Mouse (Mus musculus) erythroblast, embryonic 14.5 days (primary cell): ENCODE measurements at regions not wholly inside any gene's neighbourhood (a gene's known extent, or its start where the extent isn't known, plus 50 kb on each side); places are given as distances from the start of the nearest gene placed in this dataset.
A peak's percentile ranks its signal among the peaks of the same experiment; 100 is the strongest.
"Not testable (repeated sequence)": the region's sequence is repeated elsewhere in the genome, so short reads cannot be mapped to it uniquely, and the experiment has no call there.

Source experiments
- H3K27me3 ChIP-seq: 2 replicates; pipeline ENCODE4 v1.6.1; 2012; ENCODE audit warnings: inconsistent platforms; ENCODE audit not compliant: control insufficient read depth
- H3K36me3 ChIP-seq: 2 replicates; pipeline ENCODE4 v1.6.1; 2012; ENCODE audit warnings: mild to moderate bottlenecking, inconsistent platforms; ENCODE audit not compliant: control insufficient read depth
- H3K4me1 ChIP-seq: 2 replicates; pipeline ENCODE4 v1.6.1; 2012; ENCODE audit warnings: inconsistent platforms; ENCODE audit not compliant: control insufficient read depth
- H3K4me3 ChIP-seq: replicated peaks from 2 replicates; pipeline ENCODE3; 2012; ENCODE audit warnings: moderate library complexity, mild to moderate bottlenecking, inconsistent platforms
- H3K9me3 ChIP-seq: 2 replicates; pipeline ENCODE4 v1.6.1; 2012; ENCODE audit warnings: low read length, inconsistent platforms, mixed read lengths; ENCODE audit not compliant: control insufficient read depth
- GATA1 ChIP-seq: IDR thresholded peaks from 2 replicates; pipeline ENCODE4 v1.6.1; 2012; ENCODE audit warnings: low read length, inconsistent platforms, mixed read lengths
- TAL1 ChIP-seq: IDR thresholded peaks from 3 replicates; pipeline ENCODE4 v1.6.1; 2012; ENCODE audit warnings: low read length, inconsistent platforms, mixed read lengths

DNA sequence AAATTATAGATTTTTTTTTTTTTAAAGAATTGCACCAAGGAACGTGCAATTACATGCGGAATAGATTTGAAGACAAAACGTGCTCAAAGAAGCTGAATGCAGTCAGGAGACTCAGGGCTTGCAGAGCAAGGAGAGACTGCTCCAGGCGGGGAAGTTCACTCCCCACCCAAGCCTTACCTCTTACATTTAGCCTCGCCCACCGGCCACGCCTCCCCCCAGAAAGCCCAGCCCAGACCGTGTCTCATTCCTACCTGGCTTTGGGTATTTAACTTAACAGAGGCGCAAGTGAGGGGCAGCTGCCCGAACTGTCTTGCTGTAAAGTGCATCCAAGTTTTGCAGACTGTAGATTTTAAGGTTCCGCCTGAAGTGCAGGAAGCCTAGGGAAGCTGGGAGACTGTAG lies 227.8 kb downstream of the Bcl11a start:
- TF ChIP-seq GATA1 (no peak), TAL1 (no peak)

GRCm38 (mm10) chr11:24306101-24306500 lies 228.2 kb downstream of the Bcl11a start:
- no peaks in the 10 kb centered on the region for H3K36me3 ChIP-seq
- peaks cover 15% of the 10 kb centered on the region for H3K27me3 ChIP-seq
- H3K4me3 ChIP-seq: no peak overlapping the region
- H3K4me1 ChIP-seq: peaks cover 10% of the 10 kb centered on the region
- H3K9me3 ChIP-seq: peaks cover 3% of the 10 kb centered on the region
- no peak for TF ChIP-seq GATA1
- no peak for TF ChIP-seq TAL1

More for the DNA sequence above, 227.8 kb downstream of the Bcl11a start:
- H3K4me3 ChIP-seq: peak overlapping the region; percentile 23
- H3K36me3 ChIP-seq: no peaks in the 10 kb centered on the region
- H3K9me3 ChIP-seq: peaks cover 3% of the 10 kb centered on the region
- peaks cover 15% of the 10 kb centered on the region for H3K27me3 ChIP-seq
- H3K4me1 ChIP-seq: peaks cover 10% of the 10 kb centered on the region

DNA sequence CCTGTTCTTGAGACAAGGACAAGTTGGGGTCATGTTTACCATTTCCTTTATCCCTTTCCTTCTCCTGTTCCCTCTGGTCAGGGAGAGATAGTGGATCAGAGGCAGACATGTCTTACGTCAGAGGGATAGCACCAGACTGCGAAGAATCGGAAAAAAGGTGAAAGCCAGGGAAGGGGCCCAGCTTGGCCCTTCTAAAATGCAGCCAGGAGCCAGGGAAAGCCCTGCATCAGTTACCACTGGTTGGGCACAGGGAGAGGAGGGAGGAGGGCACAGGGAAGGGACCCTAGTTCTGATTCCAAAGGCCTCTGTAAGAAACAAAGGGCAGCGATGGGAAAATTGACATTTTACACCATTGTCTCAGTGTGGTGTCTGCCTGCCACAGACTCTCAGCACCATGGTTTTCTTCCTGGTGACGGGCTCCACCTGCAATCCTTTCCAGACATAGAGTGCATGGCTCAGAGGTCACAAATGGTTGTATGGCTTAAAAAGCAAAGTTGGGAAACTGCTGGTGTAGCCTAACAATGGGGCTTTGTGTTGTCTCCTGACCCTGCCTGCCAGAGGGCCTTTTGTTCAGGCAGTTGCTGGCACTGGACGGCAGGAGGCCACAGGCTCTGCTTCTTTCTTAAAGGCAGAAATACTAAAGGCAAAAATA lies 229.9 kb downstream of the Bcl11a start:
- no peak for TF ChIP-seq TAL1
- TF ChIP-seq GATA1: no peak
- Histone ChIP-seq H3K4me3 (no peak overlapping the region), H3K9me3 (peaks cover 3% of the 10 kb centered on the region), H3K27me3 (peaks cover 15% of the 10 kb centered on the region), H3K36me3 (no peaks in the 10 kb centered on the region), H3K4me1 (peaks cover 10% of the 10 kb centered on the region)

DNA sequence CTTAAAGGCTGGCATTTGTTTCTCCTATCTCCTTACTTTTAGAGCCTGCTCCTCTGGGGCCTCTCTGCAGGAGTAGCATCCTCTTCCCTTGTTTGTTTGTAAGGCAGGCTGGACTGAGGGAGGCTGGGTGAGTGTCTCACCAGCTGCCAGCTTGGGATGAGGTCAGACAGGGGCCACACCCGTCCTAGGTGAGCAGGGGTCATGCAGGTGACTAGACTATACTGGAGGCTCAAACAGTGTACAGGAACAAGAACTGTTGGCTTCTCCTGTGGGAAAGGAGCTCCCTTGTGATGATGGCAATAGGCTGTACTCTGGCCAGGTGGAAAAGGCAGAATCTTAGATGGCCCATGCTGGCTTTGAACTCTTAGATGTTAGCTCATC lies 230.4 kb downstream of the Bcl11a start:
- TF ChIP-seq TAL1 (no peak), GATA1 (no peak)
- Histone ChIP-seq H3K4me1 (peaks cover 10% of the 10 kb centered on the region), H3K9me3 (peaks cover 3% of the 10 kb centered on the region), H3K36me3 (no peaks in the 10 kb centered on the region), H3K27me3 (peaks cover 15% of the 10 kb centered on the region), H3K4me3 (no peak overlapping the region)

- no peaks in the 10 kb centered on the region for H3K36me3 ChIP-seq
- TF ChIP-seq TAL1: no peak
- no peak for TF ChIP-seq GATA1
- no peaks in the 10 kb centered on the region; the same call in 1 of the 2 replicates for H3K4me1 ChIP-seq
- peaks cover 2% of the 10 kb centered on the region; the same call in 1 of the 2 replicates for H3K27me3 ChIP-seq
- no peak overlapping the region for H3K4me3 ChIP-seq
- peaks cover 3% of the 10 kb centered on the region for H3K9me3 ChIP-seq
Measured at GRCm38 (mm10) chr11:24314046-24314445, 236.2 kb downstream of the Bcl11a start.

- no peaks in the 10 kb centered on the region for H3K27me3 ChIP-seq
- no peak overlapping the region for H3K4me3 ChIP-seq
- TF ChIP-seq TAL1 (no peak), GATA1 (no peak)
- no peaks in the 10 kb centered on the region for H3K9me3 ChIP-seq
- no peaks in the 10 kb centered on the region; the same call in 1 of the 2 replicates for H3K4me1 ChIP-seq
- no peaks in the 10 kb centered on the region for H3K36me3 ChIP-seq
Measured at GRCm38 (mm10) chr11:24315582-24315981, 237.7 kb downstream of the Bcl11a start.

GRCm38 (mm10) chr11:24316198-24316597 lies 238.3 kb downstream of the Bcl11a start:
- TF ChIP-seq GATA1 (no peak), TAL1 (no peak)

DNA sequence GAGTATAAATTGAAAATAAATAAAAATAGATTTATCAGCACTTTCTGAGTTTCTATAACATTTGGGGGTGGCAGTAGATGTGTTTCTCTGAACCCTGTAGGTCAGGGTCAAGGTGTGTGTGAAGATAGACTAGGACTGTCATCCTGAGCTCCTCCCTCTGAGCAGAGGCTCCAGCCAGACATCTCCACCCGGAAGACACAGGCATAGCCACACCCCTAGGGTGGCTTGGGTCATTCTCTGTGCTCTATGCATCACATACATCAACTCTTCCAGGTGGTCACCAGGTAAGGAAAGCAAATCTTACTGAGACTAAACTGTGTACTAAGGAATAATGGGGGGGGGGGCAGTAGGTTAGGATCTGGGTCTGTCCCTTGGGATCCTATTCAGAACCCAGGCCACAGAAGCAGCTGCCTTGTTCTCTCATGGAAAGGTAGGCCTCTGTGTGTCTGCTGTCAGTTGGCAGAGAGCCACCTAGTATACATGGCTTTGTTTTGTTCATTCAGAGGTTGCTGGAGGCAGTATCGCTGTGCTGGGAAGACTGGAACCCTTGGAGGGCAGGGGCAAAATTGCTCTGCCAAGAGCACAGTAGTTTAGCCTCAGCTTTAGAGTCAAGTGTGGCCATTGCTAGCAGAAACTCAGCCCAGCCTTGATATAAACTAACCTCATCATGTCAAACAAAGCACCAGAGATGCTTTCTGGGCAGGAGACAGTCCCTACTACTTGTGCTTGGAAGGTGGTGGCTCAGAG lies 240.3 kb downstream of the Bcl11a start:
- Histone ChIP-seq H3K4me1 (no peaks in the 10 kb centered on the region; the same call in 1 of the 2 replicates), H3K9me3 (no peaks in the 10 kb centered on the region), H3K27me3 (no peaks in the 10 kb centered on the region), H3K36me3 (no peaks in the 10 kb centered on the region), H3K4me3 (no peak overlapping the region)
- TF ChIP-seq GATA1: no peak
- no peak for TF ChIP-seq TAL1

More at GRCm38 (mm10) chr11:24316198-24316597, 238.3 kb downstream of the Bcl11a start:
- Histone ChIP-seq H3K27me3 (no peaks in the 10 kb centered on the region), H3K36me3 (no peaks in the 10 kb centered on the region), H3K4me3 (no peak overlapping the region), H3K4me1 (no peaks in the 10 kb centered on the region; the same call in 1 of the 2 replicates), H3K9me3 (no peaks in the 10 kb centered on the region)

- no peak for TF ChIP-seq GATA1
- no peak for TF ChIP-seq TAL1
- Histone ChIP-seq H3K9me3 (no peaks in the 10 kb centered on the region), H3K4me1 (no peaks in the 10 kb centered on the region; the same call in 1 of the 2 replicates), H3K27me3 (no peaks in the 10 kb centered on the region), H3K4me3 (no peak overlapping the region), H3K36me3 (no peaks in the 10 kb centered on the region)
Measured at GRCm38 (mm10) chr11:24319222-24319621, 241.4 kb downstream of the Bcl11a start.

GRCm38 (mm10) chr11:24322412-24322811 lies 244.6 kb downstream of the Bcl11a start:
- H3K9me3 ChIP-seq, H3K36me3 ChIP-seq, H3K4me1 ChIP-seq, H3K27me3 ChIP-seq, H3K4me3 ChIP-seq: not testable (repeated sequence)
